Mouse (Mus musculus) MEL (cell line): ENCODE results near the gene Stxbp1. TPM values are rescaled to one million over a fixed set of nuclear protein-coding genes. Genes with fewer than 3 reads are reported as not detected.

Source experiments
- DNase-seq: peaks from one replicate; pipeline ENCODE4 v3.0.0; 2011; ENCODE audit warnings: low read depth, low spot score
- H3K27ac ChIP-seq: 2 replicates; pipeline ENCODE4 v1.5.1; 2012; ENCODE audit warnings: low read depth, mild to moderate bottlenecking, control low read depth, low read length, moderate library complexity; ENCODE audit not compliant: control insufficient read depth
- H3K27me3 ChIP-seq, 2 experiments: fragments of 150-350 bp in 1 of 2; sonication (generic) in 1 of 2; 2 replicates each; pipeline ENCODE4 v1.6.1; 2012; ENCODE audit warnings: low read length in 2 of 2, mild to moderate bottlenecking in 2 of 2, improper control_type of control experiment in 1 of 2, moderate library complexity in 1 of 2; ENCODE audit not compliant: insufficient read depth in 2 of 2, control insufficient read depth in 1 of 2
- H3K36me3 ChIP-seq, 2 experiments: 2 replicates each; pipeline ENCODE4 v1.6.1; 2012 to 2014; ENCODE audit warnings: low read length in 2 of 2, improper control_type of control experiment in 1 of 2, inconsistent platforms in 1 of 2, mild to moderate bottlenecking in 1 of 2; ENCODE audit not compliant: insufficient read depth in 2 of 2, control insufficient read depth in 1 of 2
- H3K4me1 ChIP-seq, 2 experiments: fragments of 150-350 bp in 1 of 2; sonication (generic) in 1 of 2; 2 replicates each; pipeline ENCODE4 v1.6.1; 2012; ENCODE audit warnings: low read length in 2 of 2, improper control_type of control experiment in 1 of 2, mild to moderate bottlenecking in 1 of 2; ENCODE audit not compliant: insufficient read depth in 2 of 2, control insufficient read depth in 1 of 2
- H3K4me3 ChIP-seq, 2 experiments: fragments of 150-350 bp in 1 of 2; sonication (generic) in 1 of 2; 2 replicates each; pipeline ENCODE4 v1.5.1; 2012; ENCODE audit warnings: low read depth in 2 of 2, low read length in 2 of 2, mild to moderate bottlenecking in 2 of 2, moderate library complexity in 2 of 2, control low read depth in 1 of 2, improper control_type of control experiment in 1 of 2; ENCODE audit not compliant: control insufficient read depth in 1 of 2, insufficient read depth in 1 of 2
- H3K79me2 ChIP-seq: 2 replicates; pipeline ENCODE4 v1.6.1; 2012; ENCODE audit warnings: mild to moderate bottlenecking, low read length, moderate library complexity; ENCODE audit not compliant: control insufficient read depth, poor library complexity, insufficient read depth
- H3K9ac ChIP-seq: 2 replicates; pipeline ENCODE4 v1.6.1; 2012; ENCODE audit warnings: low read depth, mild to moderate bottlenecking, control low read depth, low read length, moderate library complexity; ENCODE audit not compliant: control insufficient read depth, poor library complexity, severe bottlenecking
- H3K9me3 ChIP-seq: fragments of 150-350 bp; sonication (generic); replicated peaks from 2 replicates; pipeline ENCODE4 v1.6.1; 2012; ENCODE audit warnings: mild to moderate bottlenecking, low read length, improper control_type of control experiment, moderate library complexity; ENCODE audit not compliant: insufficient read depth
- CTCF ChIP-seq, 3 experiments: IDR thresholded peaks in 2 of 3; conservative IDR thresholded peaks in 1 of 3; 2 replicates each; pipeline ENCODE4 v1.5.1; 2011 to 2012; ENCODE audit warnings: low read length in 3 of 3, low read depth in 2 of 3, mild to moderate bottlenecking in 2 of 3, improper control_type of control experiment in 1 of 3, inconsistent platforms in 1 of 3, mixed read lengths in 1 of 3, moderate library complexity in 1 of 3; ENCODE audit not compliant: control insufficient read depth in 1 of 3, insufficient read depth in 1 of 3, poor library complexity in 1 of 3, severe bottlenecking in 1 of 3
- ELF1 ChIP-seq: IDR thresholded peaks from 2 replicates; pipeline ENCODE4 v1.6.1; 2014; ENCODE audit warnings: low read depth, mild to moderate bottlenecking, inconsistent platforms, low read length, improper control_type of control experiment, moderate library complexity
- ETS1 ChIP-seq: IDR thresholded peaks from 2 replicates; pipeline ENCODE4 v1.6.1; 2012; ENCODE audit warnings: low read depth, mild to moderate bottlenecking, inconsistent platforms, low read length, improper control_type of control experiment, moderate library complexity
- GATA1 ChIP-seq: IDR thresholded peaks from 2 replicates; pipeline ENCODE4 v1.6.1; 2011; ENCODE audit warnings: low read depth, low read length, improper control_type of control experiment
- MAFK ChIP-seq: IDR thresholded peaks from 2 replicates; pipeline ENCODE4 v1.6.1; 2011; ENCODE audit warnings: low read depth, mild to moderate bottlenecking, low read length, improper control_type of control experiment, borderline replicate concordance
- MAX ChIP-seq: IDR thresholded peaks from 2 replicates; pipeline ENCODE4 v1.6.1; 2011; ENCODE audit warnings: low read length, improper control_type of control experiment
- MXI1 ChIP-seq: IDR thresholded peaks from 2 replicates; pipeline ENCODE4 v1.6.1; 2011; ENCODE audit warnings: mild to moderate bottlenecking, low read depth, low read length, improper control_type of control experiment
- MYB ChIP-seq: IDR thresholded peaks from 2 replicates; pipeline ENCODE4 v1.6.1; 2011; ENCODE audit warnings: mild to moderate bottlenecking, low read depth, low read length, improper control_type of control experiment
- MYC ChIP-seq: IDR thresholded peaks from 2 replicates; pipeline ENCODE4 v1.6.1; 2011; ENCODE audit warnings: low read depth, mild to moderate bottlenecking, low read length, improper control_type of control experiment, moderate library complexity
- NRF1 ChIP-seq: IDR thresholded peaks from 2 replicates; pipeline ENCODE4 v1.6.1; 2014; ENCODE audit warnings: low read depth, mild to moderate bottlenecking, inconsistent platforms, low read length, improper control_type of control experiment, moderate library complexity; ENCODE audit not compliant: poor library complexity, insufficient read depth, severe bottlenecking
- POLR2A ChIP-seq, 2 experiments: IDR thresholded peaks; 2 replicates each; pipeline ENCODE4 v1.6.1; 2011 to 2012; ENCODE audit warnings: low read length in 2 of 2, mild to moderate bottlenecking in 2 of 2, control low read depth in 1 of 2, improper control_type of control experiment in 1 of 2, low read depth in 1 of 2, moderate library complexity in 1 of 2; ENCODE audit not compliant: control insufficient read depth in 1 of 2, insufficient read depth in 1 of 2, poor library complexity in 1 of 2
- POLR2AphosphoS5 ChIP-seq: IDR thresholded peaks from 2 replicates; pipeline ENCODE4 v1.6.1; 2012; ENCODE audit warnings: low read depth, borderline replicate concordance, mild to moderate bottlenecking, inconsistent platforms, low read length, moderate library complexity, mixed read lengths
- RAD21 ChIP-seq: IDR thresholded peaks from 2 replicates; pipeline ENCODE4 v1.6.1; 2011; ENCODE audit warnings: mild to moderate bottlenecking, low read depth, low read length, improper control_type of control experiment
- SIN3A ChIP-seq: IDR thresholded peaks from 2 replicates; pipeline ENCODE4 v1.6.1; 2012; ENCODE audit warnings: low read length, improper control_type of control experiment, inconsistent platforms
- SMC3 ChIP-seq: IDR thresholded peaks from 2 replicates; pipeline ENCODE4 v1.6.1; 2011; ENCODE audit warnings: low read depth, low read length, improper control_type of control experiment
- UBTF ChIP-seq: IDR thresholded peaks from 2 replicates; pipeline ENCODE4 v1.6.1; 2012; ENCODE audit warnings: low read depth, mild to moderate bottlenecking, inconsistent platforms, low read length, improper control_type of control experiment, moderate library complexity, borderline replicate concordance; ENCODE audit not compliant: insufficient read depth
- USF1 ChIP-seq: IDR thresholded peaks from 2 replicates; pipeline ENCODE4 v1.6.1; 2014; ENCODE audit warnings: low read depth, mild to moderate bottlenecking, inconsistent platforms, low read length, improper control_type of control experiment, moderate library complexity
- ZMIZ1 ChIP-seq: IDR thresholded peaks from 2 replicates; pipeline ENCODE4 v1.6.1; 2012; ENCODE audit warnings: low read depth, mild to moderate bottlenecking, inconsistent platforms, low read length, improper control_type of control experiment, moderate library complexity
- polyA plus RNA-seq, 2 experiments: library from polyadenylated mRNA; stranded (reverse) in 1 of 2; unstranded in 1 of 2; fragments of >175 nt in 1 of 2; fragments of >200 nt in 1 of 2; gene quantifications; 2 replicates each; pipeline versions ENCODE4 v1.2.1 to v1.2.4; 2012; ENCODE audit warnings: low replicate concordance in 2 of 2, low read depth in 1 of 2; ENCODE audit not compliant: insufficient read length in 2 of 2, insufficient read depth in 1 of 2, missing spikeins in 1 of 2
- total RNA-seq: library from RNA; depleted of rRNA; stranded (reverse); fragments of 300-350 nt; gene quantifications from 2 replicates; pipeline ENCODE4 v1.2.3, GENCODE M21; 2012

The Stxbp1 gene
- total and polyA plus RNA-seq, 3 experiments, result 7.1 to 33.2 TPM; not detected in 1

- peaks cover 2% of the 10 kb centered on the region; the same call in 1 of the 2 replicates for H3K79me2 ChIP-seq
- no peak for TF ChIP-seq MYC
- no peak for TF ChIP-seq MAFK
- TF ChIP-seq POLR2AphosphoS5, result no peak
- TF ChIP-seq NRF1, result no peak
- no peak for TF ChIP-seq SMC3
- TF ChIP-seq UBTF, result no peak
- no peak for TF ChIP-seq ZMIZ1
- no peak for TF ChIP-seq GATA1
- TF ChIP-seq RAD21, result no peak
- TF ChIP-seq ETS1, result no peak
- peaks cover 0 to 13% of the 10 kb centered on the region in 2 experiments for H3K4me1 ChIP-seq
- no peaks in the 10 kb centered on the region for H3K9me3 ChIP-seq
- H3K9ac ChIP-seq, result no peak overlapping the region
- no peak overlapping the region for H3K4me3 ChIP-seq
- no peak for DNase-seq
- H3K27ac ChIP-seq, result no peak overlapping the region
- H3K27me3 ChIP-seq, result no peaks in the 10 kb centered on the region
- H3K36me3 ChIP-seq, result peaks cover 0 to 8% of the 10 kb centered on the region in 2 experiments; a peak in 2 of 4 replicates
Observed at GRCm38 (mm10) chr2:32884745-32885144, 37.7 kb upstream of the Stxbp1 start.

DNA sequence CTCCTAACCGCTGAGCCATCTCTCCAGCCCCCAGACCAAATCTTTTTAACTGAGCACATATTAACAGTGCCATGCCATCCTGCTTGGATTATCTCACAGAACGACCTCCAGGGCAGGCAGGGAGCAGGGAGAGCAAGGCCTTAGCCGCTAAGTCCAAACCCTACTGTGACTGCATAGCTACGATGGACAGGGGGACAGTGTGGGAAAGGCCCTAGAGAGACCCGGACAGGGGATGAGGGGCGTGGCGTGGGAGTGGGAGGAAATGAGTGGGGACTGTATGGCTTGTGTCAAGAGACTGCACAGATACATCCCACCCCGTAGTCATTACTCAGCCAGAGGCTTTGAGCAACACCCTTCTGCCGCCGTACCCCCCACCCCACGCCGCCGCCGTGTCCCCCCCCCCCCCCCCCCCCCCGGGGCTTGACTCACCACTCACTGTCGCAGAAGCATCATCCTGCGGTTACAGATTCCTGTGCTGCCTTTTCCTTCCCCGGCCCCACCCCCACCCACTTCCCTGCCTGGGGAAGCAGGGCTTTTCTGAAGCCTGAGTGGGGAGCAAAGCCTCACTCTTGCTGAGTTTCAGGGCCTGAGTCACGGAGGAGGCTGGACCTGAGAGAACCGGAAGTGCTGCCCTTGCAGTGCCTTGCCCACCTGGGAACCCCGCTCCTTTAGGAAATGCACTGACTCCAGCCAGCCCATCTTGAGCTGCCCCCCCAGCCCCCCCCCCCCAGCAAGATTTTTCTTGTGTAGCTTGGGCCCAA is 35.4 kb upstream of the Stxbp1 start:
- Histone ChIP-seq H3K9me3 (no peaks in the 10 kb centered on the region), H3K27me3 (no peaks in the 10 kb centered on the region), H3K4me1 (peaks cover 2 to 28% of the 10 kb centered on the region in 2 experiments), H3K27ac (peak overlapping the region; percentile 29; the same call in 1 of the 2 replicates), H3K4me3 (no peak overlapping the region), H3K79me2 (peaks cover 2% of the 10 kb centered on the region; the same call in 1 of the 2 replicates), H3K36me3 (peaks cover 0 to 12% of the 10 kb centered on the region in 2 experiments; a peak in 2 of 4 replicates), H3K9ac (no peak overlapping the region)
- peak; percentile 40 for DNase-seq
- TF ChIP-seq ETS1, result no peak
- no peak for TF ChIP-seq MAFK
- TF ChIP-seq POLR2A (IDR thresholded peaks at IDR 0.05; ENCODE audit: control insufficient read depth in 1 of 2, insufficient read depth in 1 of 2, low read depth in 1 of 2, low read length in 2 of 2, poor library complexity in 1 of 2), result no peak
- no peak for TF ChIP-seq SIN3A
- no peak for TF ChIP-seq USF1
- no peak for TF ChIP-seq MYB
- no peak for TF ChIP-seq ELF1
- no peak for TF ChIP-seq NRF1
- TF ChIP-seq MXI1, result no peak
- no peak for TF ChIP-seq CTCF (IDR thresholded peaks at IDR 0.05 in 2 of 3, conservative IDR thresholded peaks at IDR 0.05 in 1 of 3; ENCODE audit: control insufficient read depth in 1 of 3, insufficient read depth in 1 of 3, low read depth in 2 of 3, low read length in 3 of 3, poor library complexity in 1 of 3, severe bottlenecking in 1 of 3)
- TF ChIP-seq MAX, result no peak
